Mouse (Mus musculus) olfactory bulb, adult 2 months (tissue): ENCODE data around the gene Fam57a.

ENCODE experiments used
- CTCF ChIP-seq: fragments of 200-500 bp; IDR thresholded peaks from 2 replicates; pipeline ENCODE4 v1.5.1; 2012; ENCODE audit warnings: low read depth, mild to moderate bottlenecking, low read length, moderate library complexity; ENCODE audit not compliant: insufficient read depth
- POLR2A ChIP-seq: fragments of 200-500 bp; IDR thresholded peaks from 2 replicates; pipeline ENCODE4 v1.6.1; 2012; ENCODE audit warnings: mild to moderate bottlenecking, low read depth, low read length, moderate library complexity; ENCODE audit not compliant: insufficient read depth

DNA sequence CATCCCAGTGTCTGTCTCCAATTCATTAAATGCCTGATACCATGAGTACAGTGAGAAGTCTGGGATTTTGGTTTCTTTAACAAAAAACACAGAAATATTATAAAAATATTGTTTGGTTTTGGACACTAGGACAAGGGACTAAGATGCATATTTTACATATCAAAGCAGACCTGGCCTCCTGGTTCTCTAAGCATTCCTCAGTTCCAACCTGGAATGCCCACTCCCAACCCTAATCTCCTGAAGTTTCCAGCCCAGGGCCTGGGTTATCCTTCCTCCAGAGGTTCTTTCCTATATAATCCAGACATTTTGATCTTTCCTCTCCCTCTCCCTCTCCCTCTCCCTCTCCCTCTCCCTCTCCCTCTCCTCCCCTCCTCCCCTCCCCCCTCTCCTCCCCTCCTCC, 45.6 kb downstream of the Fam57a start:
- no peak for TF ChIP-seq CTCF
- no peak for TF ChIP-seq POLR2A
